Mouse (Mus musculus): Measurements from ENCODE around the gene Lce1h. TPM values are rescaled to one million over a fixed set of nuclear protein-coding genes. Genes with fewer than 3 reads are reported as not detected.

The Lce1h gene
- total and polyA plus RNA-seq, 2 experiments from 2014 or later, result not detected

DNA sequence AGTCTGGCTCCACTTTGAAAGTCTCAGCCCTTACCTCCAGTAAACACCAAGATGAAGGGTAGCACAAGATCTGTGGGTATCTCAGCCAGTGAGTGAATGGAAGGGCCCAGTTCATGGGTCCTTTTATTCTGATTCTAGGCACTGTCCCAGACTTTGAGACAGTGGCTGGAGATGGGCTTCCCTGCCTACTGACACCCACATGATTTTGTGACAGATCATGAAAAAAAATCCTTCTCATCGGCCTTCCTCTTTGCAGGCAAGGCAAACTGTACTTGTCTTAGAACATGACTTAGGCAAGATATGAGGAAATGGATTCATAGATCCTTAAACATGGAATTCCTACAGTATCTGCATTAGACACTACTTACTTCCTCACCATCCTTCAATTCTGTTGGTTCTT is 25.9 kb downstream of the Lce1h start, which contains the start of gene Gm38119:
Gene Gm38119 (minus strand): TSS at position 101 of the 400 bp plus-strand sequence.
- Histone ChIP-seq H3K27ac (ENCODE audit: low read depth, low read length) (no peak within 1 kb of the TSS), H3K9ac (no peak within 1 kb of the TSS), H3K4me3 (ENCODE audit: low read depth, low read length) (no peak within 1 kb of the TSS), H3K27me3 (ENCODE audit: insufficient read depth, low read length) (no peaks in the 10 kb centered on the region), H3K4me1 (ENCODE audit: insufficient read depth) (no peaks in the 10 kb centered on the region), H3K36me3 (ENCODE audit: insufficient read depth) (no peaks in the 10 kb centered on the region), H3K4me2 (ENCODE audit: low read depth) (no peak within 1 kb of the TSS), H3K9me3 (ENCODE audit: low read length) (no peaks in the 10 kb centered on the region)
- 82% methylated on average over 1 of the region's 1 CpGs for WGBS
- no peak for ATAC-seq
- TF ChIP-seq CTCF (IDR thresholded peaks at IDR 0.05; ENCODE audit: low read depth), result no peak
- DNase-seq, result no peak

DNA sequence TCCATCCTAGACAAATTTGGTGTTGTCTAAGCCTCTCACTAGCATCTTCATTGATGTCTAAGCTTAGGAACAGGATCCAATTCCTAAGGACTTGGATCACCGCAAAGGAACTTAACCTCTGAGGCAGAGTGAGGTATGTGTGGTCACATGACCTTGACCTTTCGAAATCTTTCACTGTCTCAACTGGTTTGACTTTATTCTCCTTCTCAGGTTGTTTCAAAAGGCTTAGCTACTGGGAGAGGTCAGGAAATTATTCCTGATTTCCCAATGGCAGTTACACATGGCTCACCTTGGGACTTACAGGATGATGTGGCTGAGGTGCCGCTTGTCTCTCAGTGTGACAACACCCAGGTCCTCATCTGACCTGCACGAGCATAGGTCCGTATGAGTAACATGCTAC is 42.2 kb downstream of the Lce1h start:
- H3K4me3 ChIP-seq (ENCODE audit: low read depth, low read length), result no peak overlapping the region
- no peaks in the 10 kb centered on the region for H3K4me1 ChIP-seq (ENCODE audit: insufficient read depth)
- 93% methylated on average over 5 of the region's 5 CpGs for WGBS
- no peaks in the 10 kb centered on the region for H3K36me3 ChIP-seq (ENCODE audit: insufficient read depth)
- no peak for TF ChIP-seq CTCF (IDR thresholded peaks at IDR 0.05; ENCODE audit: low read depth)
- no peaks in the 10 kb centered on the region for H3K27me3 ChIP-seq (ENCODE audit: insufficient read depth, low read length)
- no peaks in the 10 kb centered on the region for H3K9me3 ChIP-seq (ENCODE audit: low read length)
- ATAC-seq (no peak), DNase-seq (no peak)
- no peak overlapping the region for H3K27ac ChIP-seq (ENCODE audit: low read depth, low read length)
- H3K9ac ChIP-seq, result no peak overlapping the region
- no peak overlapping the region for H3K4me2 ChIP-seq (ENCODE audit: low read depth)

- TF ChIP-seq CTCF (IDR thresholded peaks at IDR 0.05; ENCODE audit: low read depth), result no peak
- H3K4me3 ChIP-seq (ENCODE audit: low read depth, low read length), result no peak within 1 kb of the TSS
- ATAC-seq (no peak), DNase-seq (no peak)
- no peak within 1 kb of the TSS for H3K4me2 ChIP-seq (ENCODE audit: low read depth)
- H3K36me3 ChIP-seq (ENCODE audit: insufficient read depth), result no peaks in the 10 kb centered on the region
- H3K9me3 ChIP-seq (ENCODE audit: low read length), result no peaks in the 10 kb centered on the region
- H3K9ac ChIP-seq, result no peak within 1 kb of the TSS
- no peaks in the 10 kb centered on the region for H3K4me1 ChIP-seq (ENCODE audit: insufficient read depth)
- 67% methylated on average over 3 of the region's 3 CpGs for WGBS
- H3K27ac ChIP-seq (ENCODE audit: low read depth, low read length), result no peak within 1 kb of the TSS
- H3K27me3 ChIP-seq (ENCODE audit: insufficient read depth, low read length), result no peaks in the 10 kb centered on the region
Observed at GRCm38 (mm10) chr3:92720250-92720649, 44.6 kb downstream of the Lce1h start, which contains the start of gene Lce1f. Gene Lce1f, minus strand, starts transcription at chr3:92720350.

GRCm38 (mm10) chr3:92715122-92715521 is 49.7 kb downstream of the Lce1h start:
- no peak overlapping the region for H3K4me3 ChIP-seq (ENCODE audit: low read depth, low read length)
- ATAC-seq (no peak), DNase-seq (peak; percentile 0)
- TF ChIP-seq CTCF (IDR thresholded peaks at IDR 0.05; ENCODE audit: low read depth), result peak; percentile 28
- H3K9me3 ChIP-seq (ENCODE audit: low read length), result no peaks in the 10 kb centered on the region
- no peak overlapping the region for H3K9ac ChIP-seq
- H3K27me3 ChIP-seq (ENCODE audit: insufficient read depth, low read length), result no peaks in the 10 kb centered on the region
- H3K36me3 ChIP-seq (ENCODE audit: insufficient read depth), result no peaks in the 10 kb centered on the region
- no peak overlapping the region for H3K4me2 ChIP-seq (ENCODE audit: low read depth)
- H3K4me1 ChIP-seq (ENCODE audit: insufficient read depth), result no peaks in the 10 kb centered on the region
- H3K27ac ChIP-seq (ENCODE audit: low read depth, low read length), result no peak overlapping the region

Other genes with a start within 250 kb of the Lce1h start
- not detected in 2 replicates for gene 2310046K23Rik, start 230.6 kb downstream of the Lce1h start, total RNA-seq (2014; rRNA removed)
- not detected in 2 replicates for gene 2310046K23Rik, start 230.6 kb downstream of the Lce1h start, polyA plus RNA-seq (2015; fragmentation: Nextera tagmentation; extraction: Ambion mirVana)
- not detected in 2 replicates for gene Ivl, start 191.3 kb downstream of the Lce1h start, total RNA-seq (2014; rRNA removed)
- not detected in 2 replicates for gene Ivl, start 191.3 kb downstream of the Lce1h start, polyA plus RNA-seq (2015; fragmentation: Nextera tagmentation; extraction: Ambion mirVana)
- gene Smcp, start 176.1 kb downstream of the Lce1h start, total RNA-seq (2014; rRNA removed), result not detected in 2 replicates
- gene Smcp, start 176.1 kb downstream of the Lce1h start, polyA plus RNA-seq (2015; fragmentation: Nextera tagmentation; extraction: Ambion mirVana), result not detected in 2 replicates
- not detected in 2 replicates for gene 2210017I01Rik, start 157.6 kb downstream of the Lce1h start, total RNA-seq (2014; rRNA removed)
- not detected in 2 replicates for gene 2210017I01Rik, start 157.6 kb downstream of the Lce1h start, polyA plus RNA-seq (2015; fragmentation: Nextera tagmentation; extraction: Ambion mirVana)
- gene Lce6a, start 143.4 kb downstream of the Lce1h start, total RNA-seq (2014; rRNA removed), result not detected in 2 replicates
- gene Lce6a, start 143.4 kb downstream of the Lce1h start, polyA plus RNA-seq (2015; fragmentation: Nextera tagmentation; extraction: Ambion mirVana), result not detected in 2 replicates
- gene Lce1a1, start 116.8 kb downstream of the Lce1h start, total RNA-seq (2014; rRNA removed), result not detected in 2 replicates
- gene Lce1a1, start 116.8 kb downstream of the Lce1h start, polyA plus RNA-seq (2015; fragmentation: Nextera tagmentation; extraction: Ambion mirVana), result not detected in 2 replicates
- gene Lce1b, start 108.1 kb downstream of the Lce1h start, total RNA-seq (2014; rRNA removed), result not detected in 2 replicates
- gene Lce1b, start 108.1 kb downstream of the Lce1h start, polyA plus RNA-seq (2015; fragmentation: Nextera tagmentation; extraction: Ambion mirVana), result not detected in 2 replicates
- not detected in 2 replicates for gene Lce1a2, start 94.8 kb downstream of the Lce1h start, total RNA-seq (2014; rRNA removed)
- gene Lce1a2, start 94.8 kb downstream of the Lce1h start, polyA plus RNA-seq (2015; fragmentation: Nextera tagmentation; extraction: Ambion mirVana), result not detected in 2 replicates
- gene Lce1c, start 85.8 kb downstream of the Lce1h start, total RNA-seq (2014; rRNA removed), result not detected in 2 replicates
- not detected in 2 replicates for gene Lce1c, start 85.8 kb downstream of the Lce1h start, polyA plus RNA-seq (2015; fragmentation: Nextera tagmentation; extraction: Ambion mirVana)
- gene Lce1d, start 77.9 kb downstream of the Lce1h start, total RNA-seq (2014; rRNA removed), result not detected in 2 replicates
- not detected in 2 replicates for gene Lce1d, start 77.9 kb downstream of the Lce1h start, polyA plus RNA-seq (2015; fragmentation: Nextera tagmentation; extraction: Ambion mirVana)
- gene Lce1e, start 56.0 kb downstream of the Lce1h start, total RNA-seq (2014; rRNA removed), result not detected in 2 replicates
- gene Lce1e, start 56.0 kb downstream of the Lce1h start, polyA plus RNA-seq (2015; fragmentation: Nextera tagmentation; extraction: Ambion mirVana), result not detected in 2 replicates
- gene Lce1f, start 44.7 kb downstream of the Lce1h start, total RNA-seq (2014; rRNA removed), result not detected in 2 replicates
- not detected in 2 replicates for gene Lce1f, start 44.7 kb downstream of the Lce1h start, polyA plus RNA-seq (2015; fragmentation: Nextera tagmentation; extraction: Ambion mirVana)
- gene Gm38119, start 26.0 kb downstream of the Lce1h start, total RNA-seq (2014; rRNA removed), result not detected in 2 replicates
- gene Gm38119, start 26.0 kb downstream of the Lce1h start, polyA plus RNA-seq (2015; fragmentation: Nextera tagmentation; extraction: Ambion mirVana), result not detected in 2 replicates
- not detected in 2 replicates for gene Lce1g, start 12.7 kb downstream of the Lce1h start, total RNA-seq (2014; rRNA removed)
- not detected in 2 replicates for gene Lce1g, start 12.7 kb downstream of the Lce1h start, polyA plus RNA-seq (2015; fragmentation: Nextera tagmentation; extraction: Ambion mirVana)
- not detected in 2 replicates for gene Lce1i, start 13.8 kb upstream of the Lce1h start, total RNA-seq (2014; rRNA removed)
- not detected in 2 replicates for gene Lce1i, start 13.8 kb upstream of the Lce1h start, polyA plus RNA-seq (2015; fragmentation: Nextera tagmentation; extraction: Ambion mirVana)
- gene Lce1j, start 25.4 kb upstream of the Lce1h start, total RNA-seq (2014; rRNA removed), result not detected in 2 replicates
- not detected in 2 replicates for gene Lce1j, start 25.4 kb upstream of the Lce1h start, polyA plus RNA-seq (2015; fragmentation: Nextera tagmentation; extraction: Ambion mirVana)
- gene Lce1k, start 42.8 kb upstream of the Lce1h start, total RNA-seq (2014; rRNA removed), result not detected in 2 replicates
- gene Lce1k, start 42.8 kb upstream of the Lce1h start, polyA plus RNA-seq (2015; fragmentation: Nextera tagmentation; extraction: Ambion mirVana), result not detected in 2 replicates
- gene Kprp, start 62.2 kb upstream of the Lce1h start, total RNA-seq (2014; rRNA removed), result not detected in 2 replicates
- not detected in 2 replicates for gene Kprp, start 62.2 kb upstream of the Lce1h start, polyA plus RNA-seq (2015; fragmentation: Nextera tagmentation; extraction: Ambion mirVana)
- gene Lce1l, start 86.2 kb upstream of the Lce1h start, total RNA-seq (2014; rRNA removed), result not detected in 2 replicates
- gene Lce1l, start 86.2 kb upstream of the Lce1h start, polyA plus RNA-seq (2015; fragmentation: Nextera tagmentation; extraction: Ambion mirVana), result not detected in 2 replicates
- gene 2310050C09Rik, start 105.2 kb upstream of the Lce1h start, total RNA-seq (2014; rRNA removed), result not detected in 2 replicates
- not detected in 2 replicates for gene 2310050C09Rik, start 105.2 kb upstream of the Lce1h start, polyA plus RNA-seq (2015; fragmentation: Nextera tagmentation; extraction: Ambion mirVana)
- gene Lce3a, start 161.2 kb upstream of the Lce1h start, total RNA-seq (2014; rRNA removed), result not detected in 2 replicates
- gene Lce3a, start 161.2 kb upstream of the Lce1h start, polyA plus RNA-seq (2015; fragmentation: Nextera tagmentation; extraction: Ambion mirVana), result not detected in 2 replicates
- gene Lce3b, start 167.9 kb upstream of the Lce1h start, total RNA-seq (2014; rRNA removed), result not detected in 2 replicates
- not detected in 2 replicates for gene Lce3b, start 167.9 kb upstream of the Lce1h start, polyA plus RNA-seq (2015; fragmentation: Nextera tagmentation; extraction: Ambion mirVana)
- gene Lce3c, start 179.4 kb upstream of the Lce1h start, total RNA-seq (2014; rRNA removed), result not detected in 2 replicates
- not detected in 2 replicates for gene Lce3c, start 179.4 kb upstream of the Lce1h start, polyA plus RNA-seq (2015; fragmentation: Nextera tagmentation; extraction: Ambion mirVana)
- not detected in 2 replicates for gene Lce3d, start 192.3 kb upstream of the Lce1h start, total RNA-seq (2014; rRNA removed)
- gene Lce3d, start 192.3 kb upstream of the Lce1h start, polyA plus RNA-seq (2015; fragmentation: Nextera tagmentation; extraction: Ambion mirVana), result not detected in 2 replicates
- not detected in 2 replicates for gene Lce3e, start 202.0 kb upstream of the Lce1h start, total RNA-seq (2014; rRNA removed)
- gene Lce3e, start 202.0 kb upstream of the Lce1h start, polyA plus RNA-seq (2015; fragmentation: Nextera tagmentation; extraction: Ambion mirVana), result not detected in 2 replicates
- gene Lce3f, start 227.2 kb upstream of the Lce1h start, total RNA-seq (2014; rRNA removed), result not detected in 2 replicates
- not detected in 2 replicates for gene Lce3f, start 227.2 kb upstream of the Lce1h start, polyA plus RNA-seq (2015; fragmentation: Nextera tagmentation; extraction: Ambion mirVana)